Mouse (Mus musculus) small intestine, adult 2 months (tissue): Measurements from ENCODE around the gene Onecut1. TPM values are rescaled to one million over a fixed set of nuclear protein-coding genes. Genes with fewer than 3 reads are reported as not detected.

ENCODE experiments used
- H3K27ac ChIP-seq: fragments of 200-500 bp; 2 replicates; pipeline ENCODE4 v1.5.1; 2012; ENCODE audit warnings: low read depth, low read length, control low read depth, inconsistent platforms; ENCODE audit not compliant: insufficient read depth
- H3K27me3 ChIP-seq: fragments of 200-500 bp; 2 replicates; pipeline ENCODE4 v1.6.1; 2012; ENCODE audit warnings: mild to moderate bottlenecking, moderate library complexity, low read length, inconsistent platforms; ENCODE audit not compliant: control insufficient read depth, insufficient read depth
- H3K36me3 ChIP-seq: fragments of 200-500 bp; 2 replicates; pipeline ENCODE4 v1.6.1; 2012; ENCODE audit warnings: mild to moderate bottlenecking, low read length, control low read depth, inconsistent platforms; ENCODE audit not compliant: control insufficient read depth, insufficient read depth
- H3K4me1 ChIP-seq: fragments of 200-500 bp; 2 replicates; pipeline ENCODE4 v1.6.1; 2012; ENCODE audit warnings: low read length, inconsistent platforms, mixed read lengths; ENCODE audit not compliant: control insufficient read depth, insufficient read depth, insufficient read length
- H3K4me3 ChIP-seq: fragments of 200-500 bp; 2 replicates; pipeline ENCODE4 v1.5.1; 2012; ENCODE audit warnings: low read depth, mild to moderate bottlenecking, control low read depth, inconsistent platforms, low read length, moderate library complexity
- CTCF ChIP-seq: fragments of 200-500 bp; IDR thresholded peaks from 2 replicates; pipeline ENCODE4 v1.5.1; 2012; ENCODE audit warnings: low read depth, mild to moderate bottlenecking, control low read depth, inconsistent platforms, low read length, moderate library complexity, mixed read lengths; ENCODE audit not compliant: insufficient replicate concordance, insufficient read length; ENCODE audit errors: extremely low read depth
- POLR2A ChIP-seq: fragments of 200-500 bp; IDR thresholded peaks from 2 replicates; pipeline ENCODE4 v1.6.1; 2012; ENCODE audit warnings: low read depth, mild to moderate bottlenecking, control low read depth, inconsistent platforms, low read length, moderate library complexity
- WGBS: fragments of 180-500 bp; shearing (Covaris S2); methylation state at CpG from one replicate; pipeline ENCODE4 v1.1.7; 2018; 5-methylcytosine and 5-hydroxymethylcytosine counted together
- polyA plus RNA-seq: library from polyadenylated mRNA; depleted of rRNA; stranded (reverse); fragments of >200 nt; gene quantifications from 2 replicates; pipeline ENCODE4 v1.2.3, GENCODE M21; 2012

Gene Onecut1
- polyA plus RNA-seq, 1 experiment: not detected

DNA sequence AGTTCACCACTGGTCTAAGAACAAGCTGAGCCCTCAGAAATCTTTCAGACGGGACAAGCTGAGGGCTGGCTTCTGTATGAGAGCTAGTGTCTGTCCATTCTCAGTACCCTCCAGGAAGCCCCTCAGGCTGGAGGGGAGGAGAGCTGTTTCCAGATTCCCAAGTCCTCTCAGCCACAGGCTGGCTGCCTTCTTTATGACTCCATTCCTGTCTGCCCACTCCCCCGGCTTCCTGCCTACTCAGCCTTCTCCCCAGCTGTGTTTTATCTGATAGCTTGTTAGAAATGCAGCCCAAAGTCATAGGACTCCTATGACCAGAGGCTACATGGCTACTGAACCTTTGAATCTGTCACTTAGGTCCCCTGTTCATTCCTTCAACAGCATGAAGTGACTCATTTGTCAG is 50.2 kb downstream of the Onecut1 start:
- Histone ChIP-seq H3K36me3 (no peaks in the 10 kb centered on the region), H3K27me3 (no peaks in the 10 kb centered on the region), H3K4me3 (no peak overlapping the region), H3K4me1 (peaks cover 5% of the 10 kb centered on the region; the same call in 1 of the 2 replicates), H3K27ac (no peak overlapping the region)
- no peak for TF ChIP-seq CTCF
- 71% methylated on average over 2 of the region's 2 CpGs for WGBS

DNA sequence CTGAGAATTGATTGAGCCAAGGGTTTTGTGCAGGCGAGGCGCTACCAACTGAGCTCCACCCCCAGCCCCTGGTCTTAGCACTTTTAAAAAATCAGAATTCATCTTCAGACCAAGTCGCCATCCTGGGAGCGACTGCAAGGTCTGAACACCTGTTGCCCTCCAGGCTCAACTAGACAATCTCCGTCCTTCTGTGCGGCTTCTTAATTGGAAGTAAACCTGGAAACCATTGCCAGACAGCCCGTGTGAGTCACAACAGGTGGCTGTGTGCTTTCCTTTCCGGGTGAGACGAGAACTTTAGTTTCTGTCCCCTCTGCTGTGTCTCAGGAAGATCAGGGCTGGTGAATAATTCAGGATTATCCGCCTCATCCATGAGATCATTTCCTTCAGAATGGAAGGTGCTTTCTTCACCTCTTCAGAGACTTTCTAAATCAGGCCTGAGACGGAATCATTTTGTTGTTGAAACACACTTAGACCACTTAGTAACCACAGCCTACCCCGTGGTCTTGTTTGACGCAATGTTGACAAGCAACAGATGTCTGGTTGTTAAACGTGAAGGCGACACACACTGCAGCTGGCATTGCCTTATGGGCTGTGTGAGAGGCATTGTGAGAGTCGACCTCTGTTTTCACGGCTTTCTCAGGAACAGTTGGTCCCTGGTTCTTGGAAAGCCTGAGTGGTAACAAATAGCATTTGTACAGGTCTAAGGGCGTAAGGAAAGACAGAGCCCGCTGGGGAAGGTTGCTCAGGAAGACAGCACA is 51.1 kb downstream of the Onecut1 start:
- Histone ChIP-seq H3K27me3 (no peaks in the 10 kb centered on the region), H3K27ac (peak overlapping the region; percentile 21; the same call in 1 of the 2 replicates), H3K36me3 (no peaks in the 10 kb centered on the region), H3K4me3 (no peak overlapping the region), H3K4me1 (peaks cover 5% of the 10 kb centered on the region; the same call in 1 of the 2 replicates)
- no peak for TF ChIP-seq POLR2A
- TF ChIP-seq CTCF: no peak
- WGBS: 72% methylated on average over 19 of the region's 19 CpGs

DNA sequence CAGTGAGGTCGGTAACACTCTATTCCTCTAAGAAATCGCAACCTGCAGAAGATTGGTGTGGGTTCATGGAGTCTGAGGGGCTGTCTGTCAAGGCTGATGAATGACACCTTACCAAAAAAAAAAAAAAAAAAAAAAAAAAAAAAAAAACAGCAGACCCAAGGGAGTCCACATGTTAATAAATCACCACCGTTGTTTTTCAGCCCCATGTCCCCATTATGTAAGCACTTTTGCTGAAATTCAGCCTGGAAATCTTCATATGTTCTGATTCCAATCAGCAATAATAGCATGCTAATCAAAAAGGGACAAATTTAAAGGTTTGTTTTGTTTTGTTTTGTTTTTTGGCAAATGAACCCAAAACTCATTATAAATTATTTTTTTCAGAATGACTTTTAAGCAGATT is 53.9 kb downstream of the Onecut1 start:
- Histone ChIP-seq H3K4me1 (no peaks in the 10 kb centered on the region), H3K36me3 (no peaks in the 10 kb centered on the region), H3K27ac (no peak overlapping the region), H3K27me3 (no peaks in the 10 kb centered on the region), H3K4me3 (no peak overlapping the region)
- WGBS: 85% methylated on average over 3 of the region's 3 CpGs
- no peak for TF ChIP-seq CTCF

DNA sequence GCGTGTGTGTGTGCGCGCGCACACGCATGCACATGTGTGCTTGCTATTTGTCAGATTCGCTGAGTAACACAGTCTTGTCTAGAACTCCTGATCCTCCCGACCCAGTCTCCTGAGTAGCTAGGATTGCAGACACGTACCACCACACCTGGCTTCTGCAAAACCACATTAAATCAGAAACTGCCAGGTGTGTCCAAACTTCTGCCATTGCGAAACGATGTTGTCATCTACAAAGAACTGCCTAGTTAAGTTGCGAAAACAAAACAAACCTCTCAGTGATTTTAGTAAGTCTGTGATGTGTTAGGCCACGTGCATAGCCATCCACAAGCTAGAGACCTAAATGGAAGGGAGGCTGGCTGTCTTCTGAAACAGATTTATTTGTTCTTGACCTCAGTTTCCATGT is 58.7 kb downstream of the Onecut1 start:
- Histone ChIP-seq H3K36me3 (no peaks in the 10 kb centered on the region), H3K4me3 (no peak overlapping the region), H3K27ac (peak overlapping the region; percentile 43), H3K4me1 (no peaks in the 10 kb centered on the region), H3K27me3 (no peaks in the 10 kb centered on the region)
- 74% methylated on average over 12 of the region's 12 CpGs for WGBS
- TF ChIP-seq CTCF (no peak), POLR2A (no peak)

DNA sequence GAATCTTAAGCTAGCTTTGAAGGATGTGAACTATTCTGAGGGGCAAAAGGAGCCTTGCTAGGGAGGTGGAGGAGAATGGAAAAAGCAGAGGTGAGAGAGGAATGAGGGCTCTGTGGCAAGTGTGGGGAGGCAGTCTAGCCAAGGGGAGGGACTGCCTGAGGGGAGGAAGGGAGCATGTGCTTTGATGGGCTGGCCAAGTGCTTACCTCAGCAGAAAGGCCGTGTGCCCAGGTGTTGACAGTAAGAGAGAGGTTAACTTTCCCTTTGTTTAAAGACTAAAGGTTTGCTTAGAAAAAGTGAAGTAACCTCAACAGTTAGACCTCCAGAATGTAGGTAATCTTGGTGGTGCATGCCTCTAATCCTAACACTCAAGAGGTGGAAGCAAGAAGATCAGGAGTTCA is 59.7 kb downstream of the Onecut1 start:
- no peak overlapping the region; the same call in 1 of the 2 replicates for H3K27ac ChIP-seq
- no peak for TF ChIP-seq CTCF
- TF ChIP-seq POLR2A: no peak

DNA sequence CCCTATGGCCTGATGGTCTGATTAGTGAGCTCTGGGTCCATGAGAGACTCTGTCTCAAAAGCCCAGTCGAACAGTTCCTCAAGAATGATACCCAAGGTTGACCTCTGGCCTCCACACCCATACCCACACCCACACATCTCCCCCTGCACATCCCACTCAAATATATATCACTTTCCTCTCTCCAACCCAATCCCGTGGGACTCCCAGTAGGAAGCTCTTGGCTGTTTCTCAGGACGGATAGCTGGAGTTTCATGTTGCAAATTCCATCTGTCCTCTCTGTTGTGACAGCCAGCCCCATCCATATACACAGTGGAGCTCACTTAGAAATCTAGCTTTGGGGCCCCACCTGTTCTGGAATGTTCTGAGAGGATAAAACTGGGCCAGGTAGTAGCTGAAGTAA is 61.2 kb downstream of the Onecut1 start:
- H3K27me3 ChIP-seq: no peaks in the 10 kb centered on the region
- H3K27ac ChIP-seq: no peak overlapping the region
- no peaks in the 10 kb centered on the region for H3K36me3 ChIP-seq
- no peak overlapping the region for H3K4me3 ChIP-seq
- 54% methylated on average over 3 of the region's 3 CpGs for WGBS
- TF ChIP-seq POLR2A: no peak
- TF ChIP-seq CTCF: no peak
- no peaks in the 10 kb centered on the region for H3K4me1 ChIP-seq

More for the DNA sequence above, 59.7 kb downstream of the Onecut1 start:
- Histone ChIP-seq H3K36me3 (no peaks in the 10 kb centered on the region), H3K4me1 (no peaks in the 10 kb centered on the region), H3K27me3 (no peaks in the 10 kb centered on the region), H3K4me3 (no peak overlapping the region)
- WGBS: 23% methylated on average over 1 of the region's 1 CpGs

DNA sequence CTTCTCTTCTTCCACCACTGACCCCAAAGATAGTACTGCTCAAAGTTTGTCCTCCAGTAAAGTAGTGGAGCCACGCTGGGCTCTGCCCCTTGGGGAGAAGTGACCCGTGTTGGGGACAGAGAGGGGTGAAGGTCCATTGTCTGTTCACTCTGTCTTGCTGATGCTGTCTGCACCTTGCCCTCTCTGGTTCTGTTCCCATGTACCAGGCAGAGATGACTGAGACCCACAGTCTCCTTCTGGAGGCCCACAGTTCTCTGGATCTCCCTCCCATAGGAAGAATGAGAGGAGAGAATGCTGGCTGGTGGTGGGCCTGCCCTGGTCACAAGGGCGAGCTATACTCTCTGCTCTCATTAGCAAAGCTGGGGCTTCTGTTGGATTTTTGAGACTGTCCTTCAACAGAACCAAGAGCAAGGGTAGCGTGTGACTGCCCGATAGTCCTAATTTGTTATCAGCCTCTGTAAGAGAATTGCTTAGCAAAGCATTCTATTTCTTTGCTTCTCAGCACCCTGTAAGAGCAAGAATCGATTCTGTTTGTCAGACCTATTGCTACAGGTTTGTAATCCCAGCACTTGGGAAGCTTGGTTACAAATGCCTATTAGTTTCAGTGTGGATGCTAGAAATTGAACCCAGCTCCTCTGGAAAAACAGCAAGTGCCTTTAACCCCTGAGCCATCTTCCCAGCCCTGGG is 61.7 kb downstream of the Onecut1 start:
- 81% methylated on average over 6 of the region's 6 CpGs for WGBS
- Histone ChIP-seq H3K27me3 (no peaks in the 10 kb centered on the region), H3K4me1 (no peaks in the 10 kb centered on the region), H3K27ac (no peak overlapping the region), H3K4me3 (no peak overlapping the region), H3K36me3 (no peaks in the 10 kb centered on the region)
- no peak for TF ChIP-seq CTCF
- no peak for TF ChIP-seq POLR2A
